Mouse (Mus musculus): ENCODE results near the gene Keap1.
"Not testable (repeated sequence)": the region's sequence is repeated elsewhere in the genome, so short reads cannot be mapped to it uniquely, and the experiment has no call there.

Gene Keap1

GRCm38 (mm10) chr9:21233366-21233765, 5.8 kb downstream of the Keap1 start:
- in situ Hi-C loops (cut with MseI, MboI): no loop called here

DNA sequence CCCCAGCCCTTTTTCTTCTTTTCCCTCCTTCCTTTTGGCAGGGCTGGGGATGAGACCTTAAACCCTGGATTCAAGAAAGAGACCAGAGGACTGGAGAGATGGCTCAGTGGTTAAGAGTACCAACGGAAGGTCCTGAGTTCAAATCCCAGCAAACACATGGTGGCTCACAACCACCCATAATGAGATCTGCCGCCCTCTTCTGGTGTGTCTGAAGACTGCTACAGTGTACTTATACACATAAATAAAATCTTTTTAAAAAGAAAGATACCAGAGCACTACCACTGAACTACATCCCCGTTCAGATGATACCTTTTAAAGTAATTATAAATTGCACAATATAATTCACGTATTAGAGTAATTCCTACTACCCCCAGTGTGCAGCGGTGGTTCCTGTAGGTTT, 6.3 kb downstream of the Keap1 start:
- in situ Hi-C loops (cut with MseI, MboI): no loop called here

DNA sequence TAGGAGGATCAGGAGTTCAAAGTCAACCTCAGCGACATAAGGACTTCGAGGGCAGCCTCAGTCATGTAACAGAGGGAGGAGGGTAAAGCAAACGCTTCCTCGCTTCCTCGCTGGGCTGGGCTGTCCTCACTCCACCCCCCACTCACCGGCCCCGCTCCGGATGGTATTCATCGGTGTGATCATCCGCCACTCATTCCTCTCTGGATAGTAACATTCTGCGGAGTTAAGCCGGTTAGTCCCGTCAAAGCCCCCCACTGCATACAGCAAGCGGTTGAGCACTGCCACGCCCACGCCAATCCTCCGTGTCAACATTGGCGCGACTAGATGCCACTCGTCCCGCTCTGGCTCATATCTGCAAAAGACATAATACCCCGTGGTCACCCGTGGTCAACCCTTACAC, 7.6 kb downstream of the Keap1 start:
- in situ Hi-C loops (cut with MseI, MboI): no loop called here

DNA sequence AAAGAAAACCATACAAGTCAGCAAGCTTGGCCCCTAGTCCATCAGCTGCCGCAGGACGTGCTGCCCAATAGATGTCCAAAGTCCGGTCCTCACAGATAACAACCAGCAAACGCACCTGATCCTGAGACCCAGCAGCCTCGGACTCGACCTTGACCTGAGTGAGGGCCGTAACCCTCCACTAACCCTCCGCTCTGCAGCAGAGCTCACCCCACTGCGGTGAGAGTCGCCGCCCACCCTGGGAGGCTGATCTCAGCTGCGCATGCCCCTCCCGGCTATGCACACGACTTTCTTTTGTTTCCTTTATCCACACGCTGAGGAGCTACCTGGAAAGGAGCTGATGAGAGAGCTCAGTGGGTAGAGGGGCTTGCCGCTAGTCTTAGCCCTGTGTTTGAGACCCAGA, 11.8 kb downstream of the Keap1 start:
- in situ Hi-C loops (cut with MseI, MboI): no loop called here

GRCm38 (mm10) chr9:21225415-21225758, 13.8 kb downstream of the Keap1 start:
- in situ Hi-C loops (cut with MseI, MboI): no loop called here

DNA sequence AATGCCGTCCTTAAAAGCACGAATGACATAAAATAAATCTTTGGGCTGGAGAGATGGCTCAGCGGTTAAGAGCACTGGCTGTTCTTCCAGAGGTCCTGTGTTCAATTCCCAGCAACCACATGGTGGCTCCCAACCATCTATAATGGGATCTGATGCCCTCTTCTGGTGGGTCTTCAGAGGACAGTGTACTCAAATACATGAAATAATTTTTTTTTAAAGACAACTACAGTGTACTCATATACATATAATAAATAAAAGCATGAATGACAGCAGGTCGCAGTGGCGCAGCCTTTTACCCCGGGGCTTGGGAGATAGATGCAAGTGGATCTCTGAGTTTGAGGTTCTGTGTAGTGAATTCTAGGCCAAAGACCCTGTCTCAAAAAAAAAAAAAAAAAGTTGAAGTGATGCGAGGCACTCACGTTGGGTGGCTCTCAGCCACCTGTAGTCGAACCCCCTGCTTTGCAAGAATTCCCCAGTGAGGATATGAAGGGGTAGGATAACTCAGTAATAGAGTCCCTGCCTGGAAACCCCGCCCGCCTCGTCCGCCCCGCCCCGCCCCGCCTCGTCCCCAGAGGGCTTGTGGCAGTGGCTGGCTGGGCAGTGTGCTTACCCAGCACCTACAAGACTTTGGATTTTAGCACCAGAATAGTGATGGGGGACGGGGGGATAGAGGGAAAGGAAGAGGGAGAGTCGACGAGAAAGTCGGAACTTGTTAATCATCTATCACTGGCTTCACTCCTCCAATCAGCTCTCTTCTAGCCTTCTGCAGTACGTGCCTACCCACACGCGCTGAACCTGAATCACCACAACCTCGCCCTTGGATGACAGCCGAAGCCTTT, 14.4 kb downstream of the Keap1 start:
- in situ Hi-C loops (cut with MseI, MboI): no loop called here

- in situ Hi-C loops (cut with MseI, MboI): no loop called here
Measured at GRCm38 (mm10) chr9:21223906-21224305, 15.3 kb downstream of the Keap1 start.

GRCm38 (mm10) chr9:21223490-21223889, 15.7 kb downstream of the Keap1 start:
- in situ Hi-C loops (cut with MseI, MboI): not testable (repeated sequence)

DNA sequence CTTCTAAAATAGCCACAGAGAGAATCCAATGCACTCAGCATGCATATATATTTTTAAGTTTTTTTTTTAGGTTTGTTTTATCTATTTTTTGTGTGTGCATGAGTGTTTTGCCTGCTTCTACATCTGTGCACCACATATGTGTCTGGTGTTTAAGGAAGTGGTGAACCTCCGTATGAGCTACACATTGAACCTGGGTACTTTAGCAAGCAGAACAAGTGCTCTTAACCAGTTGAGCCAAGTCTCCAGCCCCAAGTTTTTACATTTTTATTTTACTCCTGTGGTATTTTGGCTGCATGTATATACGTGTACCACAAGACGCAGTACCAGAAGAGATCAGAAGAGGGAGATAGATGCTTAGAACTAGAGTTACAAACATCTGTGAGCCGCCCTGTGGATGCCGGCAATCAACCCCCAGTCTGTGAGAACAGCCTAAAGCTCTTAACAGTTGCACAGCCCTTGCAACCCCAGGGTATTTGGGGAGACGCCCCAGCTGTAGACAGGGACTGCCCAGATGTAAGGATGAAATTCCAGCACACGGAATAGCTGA, 17.7 kb downstream of the Keap1 start:
- in situ Hi-C loops (cut with MseI, MboI): no loop called here

GRCm38 (mm10) chr9:21220490-21221382, 18.4 kb downstream of the Keap1 start:
- in situ Hi-C loops (cut with MseI, MboI): no loop called here

DNA sequence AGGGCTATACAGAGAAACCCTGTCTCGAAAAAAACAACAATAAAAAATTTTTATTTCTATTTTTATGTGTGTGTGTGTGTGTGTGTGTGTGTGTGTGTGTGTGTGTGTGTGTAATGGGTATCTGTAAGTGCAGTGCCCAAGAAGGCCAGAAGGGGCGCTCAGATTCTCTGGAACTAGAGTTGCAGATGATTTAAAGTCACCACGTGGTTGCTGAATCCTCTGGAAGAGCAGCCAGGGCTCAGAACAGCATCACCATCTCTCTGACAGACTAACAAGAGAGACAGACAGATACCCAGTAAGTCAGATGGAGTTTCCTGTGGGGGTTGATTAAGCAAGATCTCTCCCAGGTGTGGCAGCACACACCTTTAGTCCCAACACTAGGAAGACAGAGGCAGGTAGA, 19.3 kb downstream of the Keap1 start:
- in situ Hi-C loops (cut with MseI, MboI): no loop called here

- in situ Hi-C loops (cut with MseI, MboI): no loop called here
Measured at GRCm38 (mm10) chr9:21216050-21216841, 22.9 kb downstream of the Keap1 start.

- in situ Hi-C loops (cut with MseI, MboI): no loop called here
Measured at GRCm38 (mm10) chr9:21213617-21214190, 25.5 kb downstream of the Keap1 start.

DNA sequence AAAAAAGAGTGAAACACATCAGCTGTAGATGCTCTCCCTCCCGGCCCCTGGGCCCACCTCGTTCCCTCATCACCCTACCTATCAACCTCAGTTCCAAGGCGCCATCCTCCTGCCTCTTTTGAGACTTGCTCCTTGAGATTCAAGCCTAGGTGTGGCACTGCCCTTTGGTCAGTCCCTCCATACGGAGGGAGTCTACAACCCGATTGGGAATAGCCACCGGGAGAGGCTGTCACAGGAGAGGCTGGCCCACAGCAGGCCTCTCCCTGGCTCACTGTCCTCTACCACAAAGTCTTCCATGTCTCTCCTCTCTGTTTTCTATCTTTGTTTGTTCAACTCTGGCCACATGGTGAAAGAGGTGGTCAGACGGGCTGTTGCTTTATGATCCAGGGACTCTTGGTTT, 27.5 kb downstream of the Keap1 start:
- in situ Hi-C loops (cut with MseI, MboI): no loop called here

DNA sequence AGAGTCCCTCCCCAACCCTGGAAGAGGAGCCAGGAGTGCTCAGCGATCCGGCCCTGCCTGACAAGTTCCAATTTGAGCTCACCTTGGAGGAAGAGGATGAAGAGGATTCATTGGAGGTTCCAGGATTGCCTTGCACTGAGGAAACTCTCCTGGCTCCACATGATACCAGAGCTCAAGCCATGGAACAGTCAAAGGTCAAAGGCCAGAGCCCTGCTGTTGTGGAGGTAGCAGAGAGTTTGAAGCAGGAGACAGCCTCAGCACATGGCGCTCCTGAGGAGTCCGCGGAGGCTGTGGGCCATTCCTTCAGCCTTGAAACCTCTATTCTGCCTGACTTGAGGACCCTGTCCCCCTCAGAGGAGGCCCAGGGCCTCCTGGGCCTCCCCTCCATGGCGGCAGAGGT, 28.3 kb downstream of the Keap1 start:
- in situ Hi-C loops (cut with MseI, MboI): no loop called here

DNA sequence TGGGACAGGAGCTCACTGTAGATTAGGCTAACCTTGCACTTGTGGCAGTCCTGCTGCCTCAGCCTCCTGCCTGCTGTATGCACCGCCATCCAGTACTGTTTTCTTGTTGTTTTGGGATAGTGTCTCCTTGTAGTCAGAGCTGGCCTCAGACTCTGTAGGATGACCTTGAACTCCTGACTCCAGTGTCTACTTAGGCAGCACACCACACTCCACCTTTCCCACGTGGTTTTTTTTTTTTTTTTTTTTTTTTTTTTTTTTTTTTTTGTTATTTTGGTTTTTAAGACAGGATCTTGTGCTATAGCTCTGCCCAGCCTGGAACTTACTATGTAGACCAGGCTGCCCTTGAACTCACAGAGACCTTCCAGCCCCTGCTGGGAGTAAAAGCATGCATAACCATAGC, 30.5 kb downstream of the Keap1 start:
- in situ Hi-C loops (cut with MseI, MboI): no loop called here

DNA sequence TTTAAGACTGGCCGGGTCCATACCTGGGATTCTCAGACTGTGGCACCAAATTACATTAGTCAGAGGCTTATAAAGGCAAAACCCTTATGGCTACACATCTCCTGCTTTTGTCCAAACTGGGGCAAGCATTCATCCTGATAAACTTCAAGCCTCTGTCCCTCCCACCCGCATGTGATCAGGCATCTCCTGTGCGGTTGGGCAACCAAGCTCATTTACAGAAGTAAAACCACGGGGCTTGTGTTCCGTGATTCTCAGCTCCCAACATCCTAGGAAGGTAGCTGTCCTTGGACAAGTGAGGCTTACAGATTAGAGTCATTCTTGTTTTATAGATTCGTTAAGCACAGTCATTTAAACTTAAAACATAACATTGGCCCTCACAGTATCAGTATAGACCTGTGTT, 32.3 kb downstream of the Keap1 start:
- in situ Hi-C loops (cut with MseI, MboI): no loop called here

GRCm38 (mm10) chr9:21204528-21205272, 34.5 kb downstream of the Keap1 start:
- in situ Hi-C loops (cut with MseI, MboI): no loop called here

DNA sequence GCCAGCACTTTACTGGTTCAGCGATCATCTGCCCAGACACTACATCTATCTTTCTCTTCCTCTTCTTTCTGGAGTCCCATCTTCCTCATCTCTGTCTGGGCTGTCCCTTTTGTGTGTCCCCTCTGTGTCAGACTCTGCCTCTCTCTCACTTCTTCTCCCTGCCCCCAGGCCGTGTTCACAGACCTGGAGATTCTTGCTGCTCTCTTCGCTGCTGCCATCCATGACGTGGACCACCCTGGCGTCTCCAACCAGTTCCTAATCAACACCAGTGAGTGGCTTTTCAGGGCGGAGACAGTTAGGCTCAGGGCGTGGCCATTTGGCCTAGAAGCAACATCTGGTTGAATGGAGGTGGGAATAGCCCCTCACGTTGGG, 35.0 kb downstream of the Keap1 start:
- in situ Hi-C loops (cut with MseI, MboI): no loop called here

DNA sequence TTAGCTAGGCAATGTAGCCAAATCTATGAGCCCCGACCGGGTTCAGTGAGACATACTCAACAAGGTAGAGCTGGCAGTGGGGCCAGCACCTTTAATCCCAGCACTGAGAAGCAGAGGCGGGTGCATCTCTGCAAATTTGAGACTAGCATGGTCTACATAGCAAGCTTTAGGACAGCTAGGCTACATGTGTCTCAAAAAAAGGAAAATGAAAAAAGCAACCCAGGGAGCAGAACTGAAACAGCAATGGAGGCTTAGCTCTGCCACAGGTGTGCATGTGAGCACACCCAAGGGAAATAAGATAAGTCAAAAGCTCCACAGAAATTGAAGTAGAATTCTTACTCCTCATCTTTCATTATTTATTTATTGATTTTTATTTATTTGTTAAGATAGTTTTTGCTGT, 40.2 kb downstream of the Keap1 start:
- in situ Hi-C loops (cut with MseI, MboI): no loop called here

- in situ Hi-C loops (cut with MseI, MboI): no loop called here
Measured at GRCm38 (mm10) chr9:21197981-21198380, 41.2 kb downstream of the Keap1 start.
